In genomic region chr7:90443101-90444091, GRCm38 (mm10) we compare ENCODE assay signal across 7 mouse cellular contexts. TPM values are rescaled to one million over a fixed set of nuclear protein-coding genes. Genes with fewer than 3 reads are reported as not detected.
A peak's percentile ranks its signal among the peaks of the same experiment; 100 is the strongest.
DNase-seq lines count a peak whose midpoint lies in the region; ATAC-seq lines count a peak whose summit lies in the region.

No protein-coding gene starts in this region.

- WGBS in intestine, embryonic 15.5 days = under 1% methylated on average over 110 of the region's 123 CpGs
- WGBS in limb, embryonic 11.5 days = under 1% methylated on average over 93 of the region's 123 CpGs
- under 1% methylated on average over 113 of the region's 123 CpGs for WGBS in midbrain, embryonic 12.5 days

- no peaks in the 10 kb centered on the region for H3K9me3 ChIP-seq in intestine, embryonic 15.5 days
- H3K9me3 ChIP-seq in limb, embryonic 11.5 days (ENCODE audit: control insufficient read depth, low read length) = no peaks in the 10 kb centered on the region
- H3K9me3 ChIP-seq in midbrain, embryonic 12.5 days = no peaks in the 10 kb centered on the region

- no peaks in the 10 kb centered on the region for H3K4me1 ChIP-seq in intestine, embryonic 15.5 days (replicated peaks)
- H3K4me1 ChIP-seq in limb, embryonic 11.5 days (ENCODE audit: control insufficient read depth, insufficient read depth, low read length) = no peaks in the 10 kb centered on the region
- H3K4me1 ChIP-seq in midbrain, embryonic 12.5 days = peaks cover 6% of the 10 kb centered on the region; the same call in 1 of the 2 replicates

- H3K9ac ChIP-seq in intestine, embryonic 15.5 days = peak overlapping the region; percentile 99
- peak overlapping the region; percentile 99 for H3K9ac ChIP-seq in limb, embryonic 11.5 days (ENCODE audit: low read length)
- peak overlapping the region; percentile 98 for H3K9ac ChIP-seq in midbrain, embryonic 12.5 days (replicated peaks)

- H3K4me2 ChIP-seq in intestine, embryonic 15.5 days (replicated peaks) = peak overlapping the region; percentile 65
- peak overlapping the region; percentile 73 for H3K4me2 ChIP-seq in limb, embryonic 11.5 days (ENCODE audit: low read depth, severe bottlenecking)
- peak overlapping the region; percentile 98 for H3K4me2 ChIP-seq in midbrain, embryonic 12.5 days (replicated peaks)

- DNase-seq in adrenal gland, adult 2 months = peak; percentile 85
- DNase-seq in embryo, embryonic 10 days (ENCODE audit: low spot score) = peak; percentile 70
- DNase-seq in gastrocnemius, postnatal 25 days = peak; percentile 68
- DNase-seq in limb, embryonic 11.5 days (ENCODE audit: low spot score) = peak; percentile 79
- peak; percentile 71 for DNase-seq in right cerebral cortex, postnatal 4 days

- ATAC-seq in intestine, embryonic 15.5 days = peak; percentile 84
- peak; percentile 56 for ATAC-seq in limb, embryonic 11.5 days (ENCODE audit: insufficient number of reproducible peaks, low FRiP score, low TSS enrichment, low read depth)
- peak; percentile 73 for ATAC-seq in midbrain, embryonic 12.5 days (ENCODE audit: low FRiP score, low read depth)

- peak overlapping the region; percentile 100 for H3K27ac ChIP-seq in intestine, embryonic 15.5 days
- H3K27ac ChIP-seq in limb, embryonic 11.5 days (replicated peaks; ENCODE audit: low read depth, low read length) = peak overlapping the region; percentile 95
- peak overlapping the region; percentile 99 for H3K27ac ChIP-seq in midbrain, embryonic 12.5 days (replicated peaks)

- peak overlapping the region; percentile 96 for H3K4me3 ChIP-seq in intestine, embryonic 15.5 days (replicated peaks)
- H3K4me3 ChIP-seq in limb, embryonic 11.5 days (ENCODE audit: low read depth, low read length) = peak overlapping the region; percentile 99
- H3K4me3 ChIP-seq in midbrain, embryonic 12.5 days = peak overlapping the region; percentile 96

- H3K27me3 ChIP-seq in intestine, embryonic 15.5 days (replicated peaks) = no peaks in the 10 kb centered on the region
- no peaks in the 10 kb centered on the region for H3K27me3 ChIP-seq in limb, embryonic 11.5 days (ENCODE audit: control insufficient read depth, insufficient read depth, low read length)
- no peaks in the 10 kb centered on the region for H3K27me3 ChIP-seq in midbrain, embryonic 12.5 days

- no peaks in the 10 kb centered on the region for H3K36me3 ChIP-seq in intestine, embryonic 15.5 days
- H3K36me3 ChIP-seq in limb, embryonic 11.5 days (ENCODE audit: control insufficient read depth, insufficient read depth, low read length) = no peaks in the 10 kb centered on the region
- H3K36me3 ChIP-seq in midbrain, embryonic 12.5 days = peaks cover 7% of the 10 kb centered on the region; the same call in 1 of the 2 replicates

RNA-seq across cellular contexts. Expression of gene Crebzf, which starts 0.9 kb away (rescaled TPM):
- total RNA-seq in adrenal gland, adult 2 months (2021) = 10 to 100 TPM; 57.5 to 66.2 TPM
- polyA plus RNA-seq in adrenal gland, adult 2 months (2012; rRNA removed) = 104 and 127 TPM in 2 replicates
- 10 to 100 TPM; 12.8 to 15.0 TPM for total RNA-seq in gastrocnemius, postnatal 25 days (2021)
- polyA plus RNA-seq in intestine, embryonic 15.5 days (2015; fragmentation: Nextera tagmentation; extraction: Ambion mirVana) = 26.2 and 35.0 TPM in 2 replicates
- polyA plus RNA-seq in limb, embryonic 11.5 days (2014; fragmentation: Nextera tagmentation; extraction: Ambion mirVana) = 45.8 and 47.2 TPM in 2 replicates
- polyA plus RNA-seq in midbrain, embryonic 12.5 days (2016; fragmentation: Nextera tagmentation; extraction: Ambion mirVana) = 58.1 and 70.6 TPM in 2 replicates

RNA-seq across cellular contexts. Expression of gene Tmem126a, which starts 13.6 kb away (rescaled TPM):
- 10 to 100 TPM; 56.6 to 73.4 TPM for total RNA-seq in adrenal gland, adult 2 months (2021)
- polyA plus RNA-seq in adrenal gland, adult 2 months (2012; rRNA removed) = 5.4 and 7.0 TPM in 2 replicates
- total RNA-seq in gastrocnemius, postnatal 25 days (2021) = 10 to 100 TPM; 90.6 to 97.2 TPM
- 137 and 140 TPM in 2 replicates for polyA plus RNA-seq in intestine, embryonic 15.5 days (2015; fragmentation: Nextera tagmentation; extraction: Ambion mirVana)
- 109 and 119 TPM in 2 replicates for polyA plus RNA-seq in limb, embryonic 11.5 days (2014; fragmentation: Nextera tagmentation; extraction: Ambion mirVana)
- 117 and 119 TPM in 2 replicates for polyA plus RNA-seq in midbrain, embryonic 12.5 days (2016; fragmentation: Nextera tagmentation; extraction: Ambion mirVana)

RNA-seq across cellular contexts. Expression of gene Ccdc89, which starts 17.0 kb away (rescaled TPM):
- under 1 TPM; 0.14 to 0.76 TPM for total RNA-seq in adrenal gland, adult 2 months (2021)
- 0.06 TPM in 1 of 2 replicates, not detected in the other for polyA plus RNA-seq in adrenal gland, adult 2 months (2012; rRNA removed)
- total RNA-seq in gastrocnemius, postnatal 25 days (2021) = under 1 TPM in 1 of 2 experiments, not detected in 1; 0.13 TPM
- polyA plus RNA-seq in intestine, embryonic 15.5 days (2015; fragmentation: Nextera tagmentation; extraction: Ambion mirVana) = 0.48 and 0.85 TPM in 2 replicates
- 2.1 and 3.1 TPM in 2 replicates for polyA plus RNA-seq in limb, embryonic 11.5 days (2014; fragmentation: Nextera tagmentation; extraction: Ambion mirVana)
- 3.0 and 3.2 TPM in 2 replicates for polyA plus RNA-seq in midbrain, embryonic 12.5 days (2016; fragmentation: Nextera tagmentation; extraction: Ambion mirVana)

RNA-seq across cellular contexts. Expression of gene Tmem126b, which starts 32.4 kb away (rescaled TPM):
- total RNA-seq in adrenal gland, adult 2 months (2021) = 10 to 100 TPM; 19.3 to 25.7 TPM
- 3.2 and 3.5 TPM in 2 replicates for polyA plus RNA-seq in adrenal gland, adult 2 months (2012; rRNA removed)
- total RNA-seq in gastrocnemius, postnatal 25 days (2021) = 10 to 100 TPM; 18.7 to 19.2 TPM
- polyA plus RNA-seq in intestine, embryonic 15.5 days (2015; fragmentation: Nextera tagmentation; extraction: Ambion mirVana) = 34.5 and 34.6 TPM in 2 replicates
- polyA plus RNA-seq in limb, embryonic 11.5 days (2014; fragmentation: Nextera tagmentation; extraction: Ambion mirVana) = 37.0 and 41.1 TPM in 2 replicates
- 40.7 and 44.6 TPM in 2 replicates for polyA plus RNA-seq in midbrain, embryonic 12.5 days (2016; fragmentation: Nextera tagmentation; extraction: Ambion mirVana)

RNA-seq across cellular contexts. Expression of gene Dlg2, which starts 33.1 kb away (rescaled TPM):
- 10 to 100 TPM; 84.3 to 91.7 TPM for total RNA-seq in adrenal gland, adult 2 months (2021)
- polyA plus RNA-seq in adrenal gland, adult 2 months (2012; rRNA removed) = 15.3 and 23.8 TPM in 2 replicates
- total RNA-seq in gastrocnemius, postnatal 25 days (2021) = under 1 TPM; 0.05 to 0.75 TPM
- polyA plus RNA-seq in intestine, embryonic 15.5 days (2015; fragmentation: Nextera tagmentation; extraction: Ambion mirVana) = 4.7 and 4.8 TPM in 2 replicates
- 0.91 and 1.3 TPM in 2 replicates for polyA plus RNA-seq in limb, embryonic 11.5 days (2014; fragmentation: Nextera tagmentation; extraction: Ambion mirVana)
- polyA plus RNA-seq in midbrain, embryonic 12.5 days (2016; fragmentation: Nextera tagmentation; extraction: Ambion mirVana) = 4.2 and 5.4 TPM in 2 replicates

Comparison
In these comparisons a context has a peak if more than half of its experiments do, and no peak if none do; other contexts are left out.
1. Peak in every context shown above with its lines: DNase-seq, ATAC-seq, H3K4me3 ChIP-seq and H3K27ac ChIP-seq.
2. RNA of gene Tmem126a, which starts 13.6 kb away (polyA plus RNA-seq): 137 to 140 TPM in intestine, embryonic 15.5 days, 117 to 119 TPM in midbrain, embryonic 12.5 days and 109 to 119 TPM in limb, embryonic 11.5 days; 5.4 to 7.0 TPM in adrenal gland, adult 2 months; every median in the first group is over 10 times any median in the second.